Mouse (Mus musculus): Measurements from ENCODE around the gene Tcf23. TPM values are rescaled to one million over a fixed set of nuclear protein-coding genes. Genes with fewer than 3 reads are reported as not detected.

The Tcf23 gene
- polyA plus RNA-seq, 2 experiments = 0.01 TPM; not detected in 1

DNA sequence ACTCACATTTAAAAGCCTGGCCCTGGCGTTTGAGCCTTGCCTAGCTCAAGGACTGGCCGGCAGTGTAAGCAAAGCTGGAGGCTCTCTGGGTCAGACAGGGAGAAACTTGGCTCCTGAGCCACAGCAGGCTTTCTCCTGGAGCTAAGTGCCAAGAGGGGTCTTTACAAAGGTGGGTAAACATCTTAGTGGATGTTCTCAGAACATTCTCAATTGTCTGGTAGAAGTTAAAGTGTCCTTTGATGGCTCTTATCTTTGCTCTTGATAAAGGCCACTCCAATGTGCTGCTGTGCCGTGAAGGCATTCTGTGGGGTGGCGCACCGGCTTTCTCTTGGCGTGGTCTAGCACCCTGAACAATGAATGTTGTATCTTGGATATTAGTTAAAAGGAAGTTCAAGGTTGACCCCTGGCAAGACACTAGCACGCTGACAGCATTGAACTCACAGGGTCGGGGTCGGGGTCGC is 45.9 kb upstream of the Tcf23 start:
- Histone ChIP-seq H3K9ac (replicated peaks) (peak overlapping the region; percentile 75), H3K27ac (no peak overlapping the region; the same call in 1 of the 2 replicates)
- no peak for DNase-seq (ENCODE audit: low read depth in 3 of 3, low spot score in 3 of 3)

DNA sequence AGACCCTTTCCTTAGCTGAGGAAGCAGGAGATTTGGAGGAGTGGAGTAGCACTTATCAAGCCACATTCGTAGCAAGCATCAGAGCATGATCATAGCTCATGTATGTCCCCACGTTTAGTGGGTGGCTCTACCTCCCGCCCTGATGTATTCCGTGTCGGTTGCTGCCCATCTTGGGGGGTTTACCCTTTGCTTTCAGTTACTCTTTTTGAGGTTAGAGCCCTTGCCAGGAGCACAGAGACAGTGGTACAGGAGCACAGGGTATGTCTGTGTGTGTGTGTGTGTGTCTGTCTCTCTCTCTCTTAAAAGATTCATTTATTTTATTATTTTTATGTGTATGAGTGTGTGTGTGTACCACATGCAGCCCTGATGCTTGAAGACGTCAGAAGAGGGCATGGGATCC is 45.3 kb upstream of the Tcf23 start:
- no peak overlapping the region for H3K27ac ChIP-seq
- no peak for DNase-seq (ENCODE audit: low read depth in 3 of 3, low spot score in 3 of 3)
- H3K9ac ChIP-seq (replicated peaks) = peak overlapping the region; percentile 75
- no peaks in the 10 kb centered on the region for H3K36me3 ChIP-seq (replicated peaks; ENCODE audit: control insufficient read depth, insufficient read depth, low read depth)
- peak overlapping the region; percentile 90 for H3K4me2 ChIP-seq (ENCODE audit: low read depth)
- peaks cover 16 to 25% of the 10 kb centered on the region in 2 experiments for H3K4me1 ChIP-seq (replicated peaks; ENCODE audit: control insufficient read depth in 2 of 2, insufficient read depth in 2 of 2, low read length in 1 of 2)
- ATAC-seq (ENCODE audit: insufficient read depth) = no peak
- WGBS (ENCODE audit: insufficient replicate concordance) = 54% methylated on average over 6 of the region's 6 CpGs
- H3K27me3 ChIP-seq (ENCODE audit: control insufficient read depth, insufficient read depth, low read length) = no peaks in the 10 kb centered on the region
- TF ChIP-seq CTCF (IDR thresholded peaks at IDR 0.05; ENCODE audit: low read depth) (no peak), EP300 (IDR thresholded peaks at IDR 0.05; ENCODE audit: low read depth) (no peak)
- no peak overlapping the region for H3K4me3 ChIP-seq (ENCODE audit: insufficient read depth in 1 of 2, low read depth in 2 of 2, low read length in 2 of 2)
- H3K9me3 ChIP-seq (ENCODE audit: control insufficient read depth, low read length) = no peaks in the 10 kb centered on the region

More for the DNA sequence above, 45.9 kb upstream of the Tcf23 start:
- Histone ChIP-seq H3K4me1 (replicated peaks; ENCODE audit: control insufficient read depth in 2 of 2, insufficient read depth in 2 of 2, low read length in 1 of 2) (peaks cover 16 to 25% of the 10 kb centered on the region in 2 experiments), H3K4me3 (ENCODE audit: insufficient read depth in 1 of 2, low read depth in 2 of 2, low read length in 2 of 2) (peak overlapping the region; percentile 60 to 90; a peak in 3 of 4 replicates), H3K27me3 (ENCODE audit: control insufficient read depth, insufficient read depth, low read length) (no peaks in the 10 kb centered on the region), H3K9me3 (ENCODE audit: control insufficient read depth, low read length) (no peaks in the 10 kb centered on the region), H3K4me2 (ENCODE audit: low read depth) (peak overlapping the region; percentile 90), H3K36me3 (replicated peaks; ENCODE audit: control insufficient read depth, insufficient read depth, low read depth) (no peaks in the 10 kb centered on the region)
- TF ChIP-seq CTCF (IDR thresholded peaks at IDR 0.05; ENCODE audit: low read depth) = no peak
- TF ChIP-seq EP300 (IDR thresholded peaks at IDR 0.05; ENCODE audit: low read depth) = no peak
- ATAC-seq (ENCODE audit: insufficient read depth) = no peak
- 42% methylated on average over 10 of the region's 10 CpGs for WGBS (ENCODE audit: insufficient replicate concordance)

DNA sequence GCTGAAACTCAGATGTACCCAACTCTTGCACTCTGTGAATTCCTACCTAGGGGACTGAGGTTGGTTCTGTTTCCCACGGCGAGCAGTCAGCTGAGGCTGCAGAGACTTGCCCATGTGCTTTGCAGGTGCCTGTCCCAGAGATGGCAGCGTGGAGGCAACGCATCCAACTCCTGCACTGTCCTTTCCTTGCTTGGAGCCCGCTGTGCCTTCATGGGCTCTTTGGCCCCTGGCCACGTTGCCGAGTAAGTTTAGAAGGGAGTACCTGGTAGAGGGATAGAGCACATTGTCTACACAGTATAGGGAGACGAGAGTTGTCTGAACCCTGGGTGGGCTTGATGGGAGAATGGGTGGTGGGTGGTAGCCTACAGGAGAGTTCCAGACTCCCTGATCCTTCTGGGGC is 43.8 kb upstream of the Tcf23 start:
- H3K9ac ChIP-seq (replicated peaks) = no peak overlapping the region
- no peaks in the 10 kb centered on the region for H3K36me3 ChIP-seq (replicated peaks; ENCODE audit: control insufficient read depth, insufficient read depth, low read depth)
- no peak overlapping the region for H3K4me3 ChIP-seq (ENCODE audit: insufficient read depth in 1 of 2, low read depth in 2 of 2, low read length in 2 of 2)
- peaks cover 16 to 25% of the 10 kb centered on the region in 2 experiments for H3K4me1 ChIP-seq (replicated peaks; ENCODE audit: control insufficient read depth in 2 of 2, insufficient read depth in 2 of 2, low read length in 1 of 2)
- WGBS (ENCODE audit: insufficient replicate concordance) = 73% methylated on average over 8 of the region's 8 CpGs
- no peak overlapping the region for H3K27ac ChIP-seq
- no peak for DNase-seq (ENCODE audit: low read depth in 3 of 3, low spot score in 3 of 3)
- no peak for ATAC-seq (ENCODE audit: insufficient read depth)
- H3K9me3 ChIP-seq (ENCODE audit: control insufficient read depth, low read length) = no peaks in the 10 kb centered on the region
- no peak overlapping the region for H3K4me2 ChIP-seq (ENCODE audit: low read depth)
- no peaks in the 10 kb centered on the region for H3K27me3 ChIP-seq (ENCODE audit: control insufficient read depth, insufficient read depth, low read length)
- TF ChIP-seq EP300 (IDR thresholded peaks at IDR 0.05; ENCODE audit: low read depth) (no peak), CTCF (IDR thresholded peaks at IDR 0.05; ENCODE audit: low read depth) (no peak)

DNA sequence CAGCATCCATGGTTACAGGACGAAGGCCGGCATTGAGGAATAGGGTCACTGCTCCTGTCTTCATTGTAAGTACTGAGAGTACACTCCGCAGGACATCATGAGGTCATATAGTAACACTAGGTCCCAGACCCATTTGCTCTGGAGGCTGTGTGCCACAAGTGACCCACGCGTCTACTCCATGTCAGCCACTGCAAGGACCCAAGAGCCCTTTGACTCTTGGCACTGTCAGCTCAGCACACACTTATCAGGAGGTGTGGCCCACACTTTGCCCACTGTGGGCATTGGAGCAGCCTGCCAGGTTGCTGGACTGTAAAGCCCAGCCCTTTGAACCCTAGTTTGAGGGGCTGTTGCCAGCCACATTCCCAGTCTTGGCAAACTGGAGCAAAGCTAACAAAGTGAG is 43.2 kb upstream of the Tcf23 start:
- Histone ChIP-seq H3K9ac (replicated peaks) (no peak overlapping the region), H3K36me3 (replicated peaks; ENCODE audit: control insufficient read depth, insufficient read depth, low read depth) (no peaks in the 10 kb centered on the region), H3K27me3 (ENCODE audit: control insufficient read depth, insufficient read depth, low read length) (no peaks in the 10 kb centered on the region), H3K27ac (no peak overlapping the region), H3K4me3 (ENCODE audit: insufficient read depth in 1 of 2, low read depth in 2 of 2, low read length in 2 of 2) (no peak overlapping the region), H3K4me2 (ENCODE audit: low read depth) (no peak overlapping the region), H3K9me3 (ENCODE audit: control insufficient read depth, low read length) (no peaks in the 10 kb centered on the region), H3K4me1 (replicated peaks; ENCODE audit: control insufficient read depth in 2 of 2, insufficient read depth in 2 of 2, low read length in 1 of 2) (peaks cover 16 to 25% of the 10 kb centered on the region in 2 experiments)
- no peak for ATAC-seq (ENCODE audit: insufficient read depth)
- 87% methylated on average over 5 of the region's 5 CpGs for WGBS (ENCODE audit: insufficient replicate concordance)
- TF ChIP-seq CTCF (IDR thresholded peaks at IDR 0.05; ENCODE audit: low read depth) = no peak
- TF ChIP-seq EP300 (IDR thresholded peaks at IDR 0.05; ENCODE audit: low read depth) = no peak
- no peak for DNase-seq (ENCODE audit: low read depth in 3 of 3, low spot score in 3 of 3)

DNA sequence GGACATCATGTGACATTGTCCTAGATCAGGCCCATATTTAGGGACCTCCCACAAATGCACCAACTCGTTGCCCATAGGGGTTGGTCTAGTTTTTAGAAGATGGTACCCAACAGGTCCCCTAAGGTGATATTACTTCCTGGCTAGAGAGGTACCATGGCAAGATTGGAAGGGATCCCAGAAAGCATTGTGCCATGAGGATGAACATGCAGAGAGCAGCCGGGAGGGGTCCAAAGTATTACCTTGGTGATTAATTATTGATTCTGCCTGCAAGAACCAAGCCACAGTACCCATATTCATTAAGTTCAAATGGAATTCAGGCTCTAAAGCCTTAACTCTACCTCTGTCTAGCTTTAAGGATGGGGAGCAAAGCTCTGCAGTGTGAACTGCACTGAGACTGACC is 42.4 kb upstream of the Tcf23 start:
- Histone ChIP-seq H3K27me3 (ENCODE audit: control insufficient read depth, insufficient read depth, low read length) (no peaks in the 10 kb centered on the region), H3K4me3 (ENCODE audit: insufficient read depth in 1 of 2, low read depth in 2 of 2, low read length in 2 of 2) (no peak overlapping the region), H3K4me2 (ENCODE audit: low read depth) (no peak overlapping the region), H3K27ac (no peak overlapping the region), H3K4me1 (replicated peaks; ENCODE audit: control insufficient read depth in 2 of 2, insufficient read depth in 2 of 2, low read length in 1 of 2) (peaks cover 12 to 20% of the 10 kb centered on the region in 2 experiments), H3K9me3 (ENCODE audit: control insufficient read depth, low read length) (no peaks in the 10 kb centered on the region), H3K36me3 (replicated peaks; ENCODE audit: control insufficient read depth, insufficient read depth, low read depth) (no peaks in the 10 kb centered on the region), H3K9ac (replicated peaks) (no peak overlapping the region)
- 64% methylated on average over 2 of the region's 2 CpGs for WGBS (ENCODE audit: insufficient replicate concordance)
- TF ChIP-seq EP300 (IDR thresholded peaks at IDR 0.05; ENCODE audit: low read depth) (no peak), CTCF (IDR thresholded peaks at IDR 0.05; ENCODE audit: low read depth) (no peak)
- DNase-seq (ENCODE audit: low read depth in 3 of 3, low spot score in 3 of 3) = no peak
- no peak for ATAC-seq (ENCODE audit: insufficient read depth)

All from liver, embryonic 14.5 days (tissue).